Mouse (Mus musculus): ENCODE measurements around the gene Rnf6. TPM values are rescaled to one million over a fixed set of nuclear protein-coding genes. Genes with fewer than 3 reads are reported as not detected.
A peak's percentile ranks its signal among the peaks of the same experiment; 100 is the strongest.

Rnf6 gene
- polyA plus RNA-seq, 1 experiment = 51.1 TPM

DNA sequence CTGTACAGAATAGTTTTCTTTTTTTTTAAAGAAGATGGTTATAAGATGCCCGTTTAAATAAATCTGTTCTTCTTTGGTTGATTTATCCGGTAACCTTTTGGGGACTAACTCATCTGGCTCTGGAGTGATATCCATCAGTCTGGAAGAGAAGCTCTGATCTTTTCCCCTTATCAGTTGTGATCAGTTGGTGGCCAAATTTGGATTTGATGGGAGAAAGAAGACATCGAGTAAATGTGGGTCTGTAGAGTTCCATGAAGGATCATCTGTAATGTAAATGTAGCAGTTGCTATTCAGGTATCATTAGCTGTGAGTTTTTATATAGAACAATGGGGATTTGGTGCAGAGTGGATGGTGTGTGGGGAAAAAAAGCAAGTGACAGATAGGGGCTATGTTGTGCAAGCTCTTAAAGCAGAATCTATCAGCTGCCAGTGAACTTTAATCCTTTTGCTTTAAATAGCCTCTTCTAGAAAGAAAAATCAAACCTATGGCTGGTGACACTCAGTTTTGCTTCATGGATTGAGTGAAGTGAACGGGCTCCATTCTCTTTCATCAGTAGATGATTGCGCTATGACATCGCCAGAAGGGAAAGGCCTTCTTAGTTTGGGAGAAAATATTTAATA, 10.8 kb upstream of the Rnf6 start:
- Histone ChIP-seq H3K4me3 (ENCODE audit: insufficient read depth, low read length) (peak overlapping the region; percentile 93), H3K4me1 (ENCODE audit: control insufficient read depth, insufficient read depth, low read length) (peaks cover 3% of the 10 kb centered on the region; the same call in 1 of the 2 replicates), H3K27ac (ENCODE audit: insufficient read depth, low read length) (no peak overlapping the region)
- TF ChIP-seq CTCF (IDR thresholded peaks at IDR 0.05; ENCODE audit: extremely low read depth, insufficient read depth, low read length) = no peak
- no peak for TF ChIP-seq POLR2A (IDR thresholded peaks at IDR 0.05; ENCODE audit: extremely low read depth, insufficient read depth, low read length)

GRCm38 (mm10) chr5:146231655-146231996, 10.3 kb upstream of the Rnf6 start:
- TF ChIP-seq CTCF (IDR thresholded peaks at IDR 0.05; ENCODE audit: extremely low read depth, insufficient read depth, low read length) = no peak
- no peak for TF ChIP-seq POLR2A (IDR thresholded peaks at IDR 0.05; ENCODE audit: extremely low read depth, insufficient read depth, low read length)
- H3K4me1 ChIP-seq (ENCODE audit: control insufficient read depth, insufficient read depth, low read length) = peaks cover 3% of the 10 kb centered on the region; the same call in 1 of the 2 replicates
- peak overlapping the region; percentile 93 for H3K4me3 ChIP-seq (ENCODE audit: insufficient read depth, low read length)
- no peak overlapping the region for H3K27ac ChIP-seq (ENCODE audit: insufficient read depth, low read length)

- peaks cover 2% of the 10 kb centered on the region; the same call in 1 of the 2 replicates for H3K4me1 ChIP-seq (ENCODE audit: control insufficient read depth, insufficient read depth, low read length)
- peak within 1 kb of the TSS; percentile 96 for H3K27ac ChIP-seq (ENCODE audit: insufficient read depth, low read length)
- peak within 1 kb of the TSS; percentile 93 for H3K4me3 ChIP-seq (ENCODE audit: insufficient read depth, low read length)
- TF ChIP-seq CTCF (IDR thresholded peaks at IDR 0.05; ENCODE audit: extremely low read depth, insufficient read depth, low read length) (no peak), POLR2A (IDR thresholded peaks at IDR 0.05; ENCODE audit: extremely low read depth, insufficient read depth, low read length) (peak; percentile 48)
These were observed 9.7 kb upstream of the Rnf6 start, which contains the start of gene Cdk8 for GRCm38 (mm10) chr5:146230864-146231654. Gene Cdk8, plus strand, starts transcription at chr5:146231230.

DNA sequence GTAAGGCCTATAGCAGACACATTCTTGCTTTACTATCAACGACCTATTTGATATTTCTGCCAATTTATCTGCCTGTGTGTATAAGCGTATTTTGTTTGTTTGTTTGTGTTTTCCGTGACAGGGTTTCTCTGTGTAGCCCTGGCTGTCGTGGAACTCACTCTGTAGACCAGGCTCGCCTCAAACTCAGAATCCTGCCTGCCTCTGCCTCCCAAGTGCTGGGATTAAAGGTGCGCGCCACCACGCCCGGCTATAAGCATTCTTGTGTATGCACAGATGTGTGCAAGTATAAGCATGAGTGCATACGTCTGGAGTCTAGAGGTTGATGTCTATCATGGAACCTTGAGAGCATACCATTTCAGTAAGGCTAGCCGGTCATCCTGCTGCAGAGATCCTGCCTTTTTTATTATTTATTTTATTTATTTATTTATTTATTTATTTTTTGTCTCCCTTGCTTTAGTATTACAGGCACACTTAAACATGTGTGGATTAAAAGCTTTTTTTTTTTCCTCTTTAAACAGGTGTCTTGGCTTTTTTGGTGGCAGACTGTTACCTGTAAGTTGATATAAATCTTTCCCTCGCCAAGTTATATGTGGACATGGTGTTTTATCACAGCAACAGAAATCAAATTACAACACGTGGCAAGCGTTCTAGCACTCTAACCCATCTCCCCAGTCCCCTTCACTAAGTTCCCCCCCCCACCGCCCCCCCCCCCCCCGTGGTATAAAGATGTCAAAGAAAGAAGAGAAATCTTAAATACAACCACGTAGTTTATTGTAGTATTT, 8.7 kb upstream of the Rnf6 start:
- Histone ChIP-seq H3K4me3 (ENCODE audit: insufficient read depth, low read length) (peak overlapping the region; percentile 93; the same call in 1 of the 2 replicates), H3K27ac (ENCODE audit: insufficient read depth, low read length) (no peak overlapping the region), H3K4me1 (ENCODE audit: control insufficient read depth, insufficient read depth, low read length) (peaks cover 2% of the 10 kb centered on the region; the same call in 1 of the 2 replicates)
- TF ChIP-seq CTCF (IDR thresholded peaks at IDR 0.05; ENCODE audit: extremely low read depth, insufficient read depth, low read length) = no peak
- no peak for TF ChIP-seq POLR2A (IDR thresholded peaks at IDR 0.05; ENCODE audit: extremely low read depth, insufficient read depth, low read length)

DNA sequence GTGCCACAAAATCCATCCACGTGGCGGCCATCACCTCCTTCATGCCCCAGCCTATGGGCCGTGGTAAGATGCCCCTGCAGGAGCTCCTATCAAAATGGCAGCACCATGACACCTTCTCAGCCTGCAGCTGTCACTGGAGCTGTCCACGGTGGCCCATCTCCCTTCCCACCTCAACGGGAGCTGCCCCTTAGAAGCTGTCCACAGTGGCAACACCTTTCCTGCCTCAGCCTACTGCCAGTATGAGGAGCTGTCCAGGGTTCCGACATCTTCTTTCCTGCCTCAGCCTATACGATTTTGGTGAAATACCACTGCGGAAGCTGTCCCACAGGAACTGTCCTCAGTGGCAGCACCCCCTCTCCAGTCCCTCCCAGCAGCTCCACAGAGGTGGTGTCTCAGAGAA, 6.1 kb upstream of the Rnf6 start:
- no peak overlapping the region for H3K4me3 ChIP-seq (ENCODE audit: insufficient read depth, low read length)
- H3K4me1 ChIP-seq (ENCODE audit: control insufficient read depth, insufficient read depth, low read length) = no peaks in the 10 kb centered on the region
- no peak overlapping the region for H3K27ac ChIP-seq (ENCODE audit: insufficient read depth, low read length)
- no peak for TF ChIP-seq POLR2A (IDR thresholded peaks at IDR 0.05; ENCODE audit: extremely low read depth, insufficient read depth, low read length)
- no peak for TF ChIP-seq CTCF (IDR thresholded peaks at IDR 0.05; ENCODE audit: extremely low read depth, insufficient read depth, low read length)

GRCm38 (mm10) chr5:146223786-146224185, 2.4 kb upstream of the Rnf6 start:
- no peak overlapping the region for H3K27ac ChIP-seq (ENCODE audit: insufficient read depth, low read length)
- peaks cover 2% of the 10 kb centered on the region; the same call in 1 of the 2 replicates for H3K4me1 ChIP-seq (ENCODE audit: control insufficient read depth, insufficient read depth, low read length)
- no peak for TF ChIP-seq POLR2A (IDR thresholded peaks at IDR 0.05; ENCODE audit: extremely low read depth, insufficient read depth, low read length)
- TF ChIP-seq CTCF (IDR thresholded peaks at IDR 0.05; ENCODE audit: extremely low read depth, insufficient read depth, low read length) = no peak
- H3K4me3 ChIP-seq (ENCODE audit: insufficient read depth, low read length) = no peak overlapping the region

GRCm38 (mm10) chr5:146221722-146222121, 367 bp upstream of the Rnf6 start:
- TF ChIP-seq POLR2A (IDR thresholded peaks at IDR 0.05; ENCODE audit: extremely low read depth, insufficient read depth, low read length) (no peak), CTCF (IDR thresholded peaks at IDR 0.05; ENCODE audit: extremely low read depth, insufficient read depth, low read length) (no peak)
- Histone ChIP-seq H3K4me3 (ENCODE audit: insufficient read depth, low read length) (peak overlapping the region; percentile 86; the same call in 1 of the 2 replicates), H3K4me1 (ENCODE audit: control insufficient read depth, insufficient read depth, low read length) (peaks cover 2% of the 10 kb centered on the region; the same call in 1 of the 2 replicates), H3K27ac (ENCODE audit: insufficient read depth, low read length) (peak overlapping the region; percentile 98; the same call in 1 of the 2 replicates)

GRCm38 (mm10) chr5:146220501-146220878, 865 bp downstream of the Rnf6 start:
- TF ChIP-seq POLR2A (IDR thresholded peaks at IDR 0.05; ENCODE audit: extremely low read depth, insufficient read depth, low read length) (no peak), CTCF (IDR thresholded peaks at IDR 0.05; ENCODE audit: extremely low read depth, insufficient read depth, low read length) (no peak)
- Histone ChIP-seq H3K27ac (ENCODE audit: insufficient read depth, low read length) (no peak overlapping the region), H3K4me3 (ENCODE audit: insufficient read depth, low read length) (peak overlapping the region; percentile 86), H3K4me1 (ENCODE audit: control insufficient read depth, insufficient read depth, low read length) (peaks cover 2% of the 10 kb centered on the region; the same call in 1 of the 2 replicates)

GRCm38 (mm10) chr5:146205537-146205936, 15.8 kb downstream of the Rnf6 start:
- Histone ChIP-seq H3K4me3 (ENCODE audit: insufficient read depth, low read length) (no peak overlapping the region), H3K4me1 (ENCODE audit: control insufficient read depth, insufficient read depth, low read length) (no peaks in the 10 kb centered on the region), H3K27ac (ENCODE audit: insufficient read depth, low read length) (no peak overlapping the region)
- TF ChIP-seq POLR2A (IDR thresholded peaks at IDR 0.05; ENCODE audit: extremely low read depth, insufficient read depth, low read length) (no peak), CTCF (IDR thresholded peaks at IDR 0.05; ENCODE audit: extremely low read depth, insufficient read depth, low read length) (no peak)

All from cortical plate, adult 2 months (tissue).